Mouse (Mus musculus): ENCODE results near the gene Gpx3.

DNA sequence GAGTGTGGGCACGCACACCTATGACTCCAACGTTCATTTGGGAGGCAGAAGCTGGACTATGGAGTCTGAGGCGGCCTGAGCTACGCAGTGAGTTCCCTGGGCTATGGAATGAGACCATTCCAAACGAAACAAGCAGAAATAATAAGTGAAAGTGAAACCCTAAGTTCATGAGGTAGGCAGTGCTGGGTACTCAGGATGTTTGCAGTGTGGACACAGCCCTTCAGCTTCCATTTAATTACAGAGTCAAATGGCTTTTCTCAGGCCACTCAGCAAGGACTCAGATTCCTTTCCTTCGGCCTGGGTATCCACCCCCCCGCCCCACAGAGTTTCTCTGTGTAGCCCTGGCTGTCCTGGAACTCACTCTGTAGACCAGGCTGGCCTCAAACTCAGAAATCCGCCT is 27.5 kb downstream of the Gpx3 start:
- TF ChIP-seq CTCF (IDR thresholded peaks at IDR 0.05; ENCODE audit: borderline replicate concordance, control insufficient read depth, extremely low read depth, insufficient read depth, low read length, poor library complexity) (no peak), POLR2A (IDR thresholded peaks at IDR 0.05; ENCODE audit: control insufficient read depth, extremely low read depth, insufficient read depth, low read length, poor library complexity) (no peak)

Data from thymus, adult 2 months (tissue).